Comparison of ENCODE assay signal across 9 mouse cellular contexts in genomic region chrX:143932958-143933357, GRCm38 (mm10). TPM values are rescaled to one million over a fixed set of nuclear protein-coding genes. Genes with fewer than 3 reads are reported as not detected.
DNase-seq lines count a peak whose midpoint lies in the region; ATAC-seq and TF ChIP-seq lines count a peak whose summit lies in the region.
"Had no signal": no experiment of that assay in that cellular context is flagged by ENCODE, and none has a peak within 500 bp of the region (broad histone marks: within the 10 kb centered on the region; RNA-seq: fewer than 3 reads in every experiment).

Dcx (minus strand) TSS chrX:143933311.

- H3K36me3 ChIP-seq in forebrain, postnatal 0 days (ENCODE audit: insufficient read depth) = no peaks in the 10 kb centered on the region
- H3K36me3 ChIP-seq in heart, adult 2 months (ENCODE audit: control insufficient read depth, insufficient read depth, low read length) = no peaks in the 10 kb centered on the region
- H3K36me3 ChIP-seq: lung, embryonic 15.5 days had no signal

- H3K27ac ChIP-seq in gastrocnemius, adult 2 months = no peak within 1 kb of the TSS
- H3K27ac ChIP-seq in forebrain, postnatal 0 days (ENCODE audit: low read depth, low read length) = peak within 1 kb of the TSS; percentile 92
- H3K27ac ChIP-seq in olfactory bulb, adult 2 months (ENCODE audit: insufficient read depth, low read depth, low read length) = peak within 1 kb of the TSS; percentile 96
- no peak within 1 kb of the TSS for H3K27ac ChIP-seq in heart, adult 2 months
- H3K27ac ChIP-seq: lung, embryonic 15.5 days had no signal

- intact Hi-C loops in gastrocnemius, adult 2 months (cut with DNase I) = no loop called here
- intact Hi-C loops in left cerebral cortex, postnatal 14 days (cut with DNase I) = no loop called here
- intact Hi-C loops in heart, adult 2 months (cut with DNase I) = no loop called here

- no peaks in the 10 kb centered on the region for H3K79me2 ChIP-seq in heart, adult 2 months (replicated peaks; ENCODE audit: control insufficient read depth, insufficient read depth, low read length)

- H3K4me3 ChIP-seq in gastrocnemius, adult 2 months = no peak within 1 kb of the TSS
- H3K4me3 ChIP-seq in forebrain, postnatal 0 days (ENCODE audit: low read depth, low read length) = peak within 1 kb of the TSS; percentile 49
- H3K4me3 ChIP-seq in olfactory bulb, adult 2 months (ENCODE audit: insufficient read depth, low read depth, low read length) = peak within 1 kb of the TSS; percentile 46
- H3K4me3 ChIP-seq in heart, adult 2 months = no peak within 1 kb of the TSS
- H3K4me3 ChIP-seq: lung, embryonic 15.5 days had no signal

- peak in 1 of 2 experiments; percentile 7 for DNase-seq in gastrocnemius, postnatal 4 days (ENCODE audit: low spot score in 2 of 2)
- DNase-seq in gastrocnemius, adult 2 months = no peak
- DNase-seq in forebrain, postnatal 0 days = peak; percentile 83
- peak; percentile 41 to 52 for DNase-seq in left cerebral cortex, postnatal 14 days (ENCODE audit: low spot score in 2 of 2)
- no peak for DNase-seq in lung, adult 18-20 months
- no peak for DNase-seq in heart, adult 2 months

- H3K4me2 ChIP-seq in forebrain, postnatal 0 days (ENCODE audit: low read depth) = peak within 1 kb of the TSS; percentile 46
- H3K4me2 ChIP-seq: lung, embryonic 15.5 days had no signal

- no peak for TF ChIP-seq CTCF in gastrocnemius, adult 2 months (IDR thresholded peaks at IDR 0.05)
- TF ChIP-seq CTCF in forebrain, postnatal 0 days (IDR thresholded peaks at IDR 0.05; ENCODE audit: low read depth) = no peak
- no peak for TF ChIP-seq CTCF in olfactory bulb, adult 2 months (IDR thresholded peaks at IDR 0.05; ENCODE audit: insufficient read depth, low read depth, low read length)
- TF ChIP-seq CTCF in heart, adult 2 months (IDR thresholded peaks at IDR 0.05) = no peak

- no peak for TF ChIP-seq EP300 in heart, adult 2 months (IDR thresholded peaks at IDR 0.05; ENCODE audit: insufficient read depth, low read depth, low read length)

- TF ChIP-seq POLR2A in olfactory bulb, adult 2 months (IDR thresholded peaks at IDR 0.05; ENCODE audit: insufficient read depth, low read depth, low read length) = no peak
- TF ChIP-seq POLR2A in heart, adult 2 months (IDR thresholded peaks at IDR 0.05; ENCODE audit: insufficient read depth, low read depth, low read length) = no peak

- 26% methylated on average over 8 of the region's 8 CpGs for WGBS in forebrain, postnatal 0 days
- WGBS in olfactory bulb, adult 2 months = 22% methylated on average over 8 of the region's 8 CpGs
- 60% methylated on average over 8 of the region's 8 CpGs for WGBS in heart, adult 2 months

- no peaks in the 10 kb centered on the region for H3K4me1 ChIP-seq in forebrain, postnatal 0 days (ENCODE audit: insufficient read depth)
- no peaks in the 10 kb centered on the region for H3K4me1 ChIP-seq in olfactory bulb, adult 2 months (ENCODE audit: control insufficient read depth, insufficient read depth, low read length)
- H3K4me1 ChIP-seq in heart, adult 2 months (ENCODE audit: control insufficient read depth, insufficient read depth, low read length) = no peaks in the 10 kb centered on the region
- H3K4me1 ChIP-seq: lung, embryonic 15.5 days had no signal

- H3K9me3 ChIP-seq in forebrain, postnatal 0 days (ENCODE audit: low read length) = no peaks in the 10 kb centered on the region
- H3K9me3 ChIP-seq: lung, embryonic 15.5 days had no signal

- peak; percentile 88 for ATAC-seq in forebrain, postnatal 0 days
- no peak for ATAC-seq in granulocyte monocyte progenitor cell, adult 5-6 weeks (replicated peaks; ENCODE audit: poor library complexity, severe bottlenecking)

- H3K9ac ChIP-seq in forebrain, postnatal 0 days = peak within 1 kb of the TSS; percentile 69
- no peak within 1 kb of the TSS for H3K9ac ChIP-seq in heart, adult 2 months (ENCODE audit: low read depth, low read length)
- H3K9ac ChIP-seq: lung, embryonic 15.5 days had no signal

- H3K27me3 ChIP-seq in forebrain, postnatal 0 days (ENCODE audit: insufficient read depth, low read length) = no peaks in the 10 kb centered on the region
- no peaks in the 10 kb centered on the region for H3K27me3 ChIP-seq in heart, adult 2 months (ENCODE audit: control insufficient read depth, insufficient read depth, low read length)
- H3K27me3 ChIP-seq: lung, embryonic 15.5 days had no signal

RNA-seq across cellular contexts. Expression of gene Dcx, which starts in this region (rescaled TPM):
- 10 to 100 TPM; 15.0 to 17.8 TPM for total RNA-seq in gastrocnemius, postnatal 4 days (2021)
- not detected for total RNA-seq in gastrocnemius, adult 2 months (2021)
- total RNA-seq in forebrain, postnatal 0 days (2014; rRNA removed) = 334 and 422 TPM in 2 replicates
- polyA plus RNA-seq in forebrain, postnatal 0 days (2015; fragmentation: Nextera tagmentation; extraction: Ambion mirVana) = 156 and 219 TPM in 2 replicates
- 10 to 100 TPM; 55.8 to 56.8 TPM for total RNA-seq in left cerebral cortex, postnatal 14 days (2021)
- polyA plus RNA-seq in olfactory bulb, adult 2 months (2012; ENCODE audit: insufficient read depth, insufficient read length, low replicate concordance, missing spikeins) = 74.2 and 222 TPM in 2 replicates
- not detected in 2 replicates for total RNA-seq in granulocyte monocyte progenitor cell, adult 5-6 weeks (2014; fragmentation: Nextera tagmentation)
- not detected in 2 replicates for total RNA-seq in granulocyte monocyte progenitor cell, adult 5-6 weeks (2017)
- not detected for total RNA-seq in heart, adult 2 months (2021)
- polyA plus RNA-seq in heart, adult 2 months (2012; rRNA removed) = not detected in 2 replicates

Comparison
In these comparisons a context has a peak if more than half of its experiments do, and no peak if none do; other contexts are left out.
1. RNA of gene Dcx (total RNA-seq): 334 to 422 TPM in forebrain, postnatal 0 days, 55.8 to 56.8 TPM in left cerebral cortex, postnatal 14 days and 15.0 to 17.8 TPM in gastrocnemius, postnatal 4 days; not detected in gastrocnemius, adult 2 months, not detected in granulocyte monocyte progenitor cell, adult 5-6 weeks and not detected in heart, adult 2 months; every median in the first group is over 10 times any median in the second.
2. RNA of gene Dcx (polyA plus RNA-seq): 156 to 219 TPM in forebrain, postnatal 0 days and 74.2 to 222 TPM in olfactory bulb, adult 2 months; not detected in heart, adult 2 months; every median in the first group is over 10 times any median in the second.
3. DNase-seq: peak in forebrain, postnatal 0 days (single experiment) and left cerebral cortex, postnatal 14 days (2 of 2); none in gastrocnemius, adult 2 months (single experiment), lung, adult 18-20 months (0 of 2) and heart, adult 2 months (0 of 2).
4. H3K27ac ChIP-seq: peak in forebrain, postnatal 0 days (single experiment) and olfactory bulb, adult 2 months (single experiment); none in gastrocnemius, adult 2 months (single experiment) and heart, adult 2 months (single experiment).
5. H3K4me3 ChIP-seq: peak in forebrain, postnatal 0 days (single experiment) and olfactory bulb, adult 2 months (single experiment); none in gastrocnemius, adult 2 months (single experiment) and heart, adult 2 months (single experiment).